Mouse (Mus musculus) stomach, embryonic 16.5 days (tissue): Measurements from ENCODE around the gene Rbms2. TPM values are rescaled to one million over a fixed set of nuclear protein-coding genes. Genes with fewer than 3 reads are reported as not detected.
A peak's percentile ranks its signal among the peaks of the same experiment; 100 is the strongest.
"Not testable (repeated sequence)": the region's sequence is repeated elsewhere in the genome, so short reads cannot be mapped to it uniquely, and the experiment has no call there.

Source experiments
- ATAC-seq: fragments of 200-750 bp; cut with Nextera tagmentation; 2 replicates; pipeline ENCODE4 v1.8.0; 2017; ENCODE audit warnings: moderate number of reproducible peaks, moderate TSS enrichment; ENCODE audit not compliant: insufficient read depth, low FRiP score
- H3K27ac ChIP-seq: fragments of 300-500 bp; sonication (generic); 2 replicates; pipeline ENCODE4 v1.5.1; 2014; ENCODE audit warnings: low read length
- H3K27me3 ChIP-seq: fragments of 300-500 bp; sonication (generic); 2 replicates; pipeline ENCODE4 v1.6.1; 2014; ENCODE audit warnings: low read length, control low read depth, mixed read lengths; ENCODE audit not compliant: control insufficient read depth, insufficient read depth
- H3K36me3 ChIP-seq: fragments of 300-500 bp; sonication (generic); 2 replicates; pipeline ENCODE4 v1.6.1; 2014; ENCODE audit warnings: low read length; ENCODE audit not compliant: control insufficient read depth, insufficient read depth
- H3K4me1 ChIP-seq: fragments of 300-500 bp; sonication (generic); 2 replicates; pipeline ENCODE4 v1.6.1; 2014; ENCODE audit warnings: low read length, control low read depth, mixed read lengths; ENCODE audit not compliant: control insufficient read depth, insufficient read depth
- H3K4me2 ChIP-seq: fragments of 300-500 bp; sonication (generic); 2 replicates; pipeline ENCODE4 v1.6.1; 2014; ENCODE audit warnings: low read depth, low read length, mixed read lengths
- H3K4me3 ChIP-seq: fragments of 300-500 bp; sonication (generic); replicated peaks from 2 replicates; pipeline ENCODE4 v1.5.1; 2014; ENCODE audit warnings: mild to moderate bottlenecking, low read length
- H3K9ac ChIP-seq: fragments of 300-500 bp; sonication (generic); 2 replicates; pipeline ENCODE4 v1.6.1; 2014; ENCODE audit warnings: low read length
- H3K9me3 ChIP-seq: fragments of 300-500 bp; sonication (generic); replicated peaks from 2 replicates; pipeline ENCODE4 v1.6.1; 2016; ENCODE audit warnings: low read length, control low read depth; ENCODE audit not compliant: control insufficient read depth
- WGBS: fragments of 180-500 bp; shearing (Covaris S2); extraction: QIAGEN DNeasy Blood & Tissue Kit; methylation state at CpG from one replicate; pipeline ENCODE4 v1.1.7; 2014; 5-methylcytosine and 5-hydroxymethylcytosine counted together
- polyA plus RNA-seq: library from polyadenylated mRNA; unstranded; fragments of >200 nt; fragmentation: Nextera tagmentation; extraction: Ambion mirVana; gene quantifications from 2 replicates; pipeline ENCODE4 v1.2.1, GENCODE M21; 2015

Rbms2 gene
- polyA plus RNA-seq, 1 experiment from 2014 or later = 30.3 TPM

DNA sequence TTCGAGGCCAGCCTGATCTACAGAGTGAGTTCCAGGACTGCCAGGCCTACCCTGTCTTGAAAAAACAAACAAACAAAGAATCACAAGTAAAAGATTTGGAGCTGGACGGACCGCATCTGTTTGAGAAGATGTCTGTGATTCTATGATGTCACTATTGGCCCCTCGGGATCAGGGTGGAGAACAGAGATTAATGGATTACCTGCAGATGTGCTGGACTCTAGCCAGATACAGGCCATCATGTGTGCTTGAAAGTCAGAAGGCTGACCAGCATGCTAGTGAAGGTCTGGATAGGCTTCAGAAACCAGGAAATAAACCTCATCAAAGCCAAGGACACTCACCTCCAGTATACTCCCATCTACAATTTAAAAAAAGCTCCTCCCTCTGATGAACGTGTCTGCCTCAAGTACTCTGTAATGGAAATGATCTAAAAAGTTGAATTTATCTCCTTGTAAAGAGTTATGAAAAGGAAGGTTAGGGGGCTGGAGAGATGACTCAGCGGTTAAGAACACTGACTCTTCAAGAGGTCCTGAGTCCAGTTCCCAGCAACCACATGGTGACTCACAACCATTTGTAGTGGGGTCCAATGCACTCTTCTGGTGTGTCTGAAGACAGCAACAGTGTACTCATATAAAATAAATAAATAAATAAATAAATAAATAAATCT is 5.3 kb upstream of the Rbms2 start:
- no peak overlapping the region for H3K4me3 ChIP-seq
- no peak overlapping the region for H3K9ac ChIP-seq
- no peaks in the 10 kb centered on the region for H3K9me3 ChIP-seq
- no peaks in the 10 kb centered on the region for H3K27me3 ChIP-seq
- no peak overlapping the region for H3K27ac ChIP-seq
- peak; percentile 24; the same call in 1 of the 2 replicates for ATAC-seq
- 60% methylated on average over 6 of the region's 6 CpGs for WGBS
- H3K36me3 ChIP-seq = no peaks in the 10 kb centered on the region
- no peaks in the 10 kb centered on the region for H3K4me1 ChIP-seq
- H3K4me2 ChIP-seq = no peak overlapping the region

DNA sequence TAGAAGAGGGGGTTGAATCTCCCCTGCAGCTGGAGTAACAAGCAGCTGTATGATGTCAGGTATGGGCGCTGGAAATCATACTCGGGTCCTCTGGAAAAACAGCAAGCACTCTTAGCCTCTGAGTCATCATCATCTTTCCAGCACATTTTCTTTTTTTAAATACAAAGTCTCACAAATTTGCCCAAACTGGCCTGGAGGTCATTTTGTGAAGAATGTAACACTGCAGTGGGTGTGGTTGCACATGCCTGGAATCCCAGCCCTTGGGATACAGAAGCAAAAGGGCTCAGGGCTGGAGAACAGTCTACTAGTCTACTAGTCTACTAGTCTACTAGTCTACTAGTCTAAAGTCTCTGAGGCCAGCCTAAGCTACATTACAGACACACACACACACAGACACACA is 4.2 kb upstream of the Rbms2 start:
- H3K36me3 ChIP-seq = no peaks in the 10 kb centered on the region

DNA sequence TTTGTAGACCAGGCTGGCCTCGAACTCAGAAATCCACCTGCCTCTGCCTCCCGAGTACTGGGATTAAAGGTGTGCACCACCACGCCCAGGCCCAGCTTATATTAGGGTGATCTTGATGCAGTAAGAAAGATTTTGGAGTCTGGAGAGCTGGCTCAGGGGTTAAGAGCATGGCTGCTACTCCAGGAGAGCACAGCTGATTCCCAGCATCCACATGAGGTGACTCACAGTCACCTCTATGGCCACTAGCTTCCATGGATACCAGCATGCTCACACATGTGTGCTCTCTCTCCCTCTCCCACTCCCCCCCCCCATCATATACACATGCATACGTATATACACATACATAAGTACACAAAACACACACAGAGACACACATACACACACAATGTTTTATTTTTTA is 2.8 kb downstream of the Rbms2 start:
- Histone ChIP-seq H3K4me1 (peaks cover 18% of the 10 kb centered on the region), H3K27ac (no peak overlapping the region), H3K9me3 (no peaks in the 10 kb centered on the region), H3K9ac (no peak overlapping the region), H3K4me3 (no peak overlapping the region), H3K36me3 (no peaks in the 10 kb centered on the region), H3K27me3 (no peaks in the 10 kb centered on the region), H3K4me2 (no peak overlapping the region)
- WGBS = 80% methylated on average over 4 of the region's 4 CpGs
- no peak for ATAC-seq

More for the DNA sequence above, 4.2 kb upstream of the Rbms2 start:
- 65% methylated on average over 2 of the region's 2 CpGs for WGBS
- H3K9me3 ChIP-seq = no peaks in the 10 kb centered on the region
- H3K27me3 ChIP-seq = no peaks in the 10 kb centered on the region
- H3K4me3 ChIP-seq = no peak overlapping the region
- H3K4me2 ChIP-seq = no peak overlapping the region
- H3K27ac ChIP-seq = no peak overlapping the region
- H3K9ac ChIP-seq = no peak overlapping the region
- no peak for ATAC-seq
- H3K4me1 ChIP-seq = 0 out of 2 replicates have a peak, but pooled peaks cover 2% of the 10 kb centered on the region

DNA sequence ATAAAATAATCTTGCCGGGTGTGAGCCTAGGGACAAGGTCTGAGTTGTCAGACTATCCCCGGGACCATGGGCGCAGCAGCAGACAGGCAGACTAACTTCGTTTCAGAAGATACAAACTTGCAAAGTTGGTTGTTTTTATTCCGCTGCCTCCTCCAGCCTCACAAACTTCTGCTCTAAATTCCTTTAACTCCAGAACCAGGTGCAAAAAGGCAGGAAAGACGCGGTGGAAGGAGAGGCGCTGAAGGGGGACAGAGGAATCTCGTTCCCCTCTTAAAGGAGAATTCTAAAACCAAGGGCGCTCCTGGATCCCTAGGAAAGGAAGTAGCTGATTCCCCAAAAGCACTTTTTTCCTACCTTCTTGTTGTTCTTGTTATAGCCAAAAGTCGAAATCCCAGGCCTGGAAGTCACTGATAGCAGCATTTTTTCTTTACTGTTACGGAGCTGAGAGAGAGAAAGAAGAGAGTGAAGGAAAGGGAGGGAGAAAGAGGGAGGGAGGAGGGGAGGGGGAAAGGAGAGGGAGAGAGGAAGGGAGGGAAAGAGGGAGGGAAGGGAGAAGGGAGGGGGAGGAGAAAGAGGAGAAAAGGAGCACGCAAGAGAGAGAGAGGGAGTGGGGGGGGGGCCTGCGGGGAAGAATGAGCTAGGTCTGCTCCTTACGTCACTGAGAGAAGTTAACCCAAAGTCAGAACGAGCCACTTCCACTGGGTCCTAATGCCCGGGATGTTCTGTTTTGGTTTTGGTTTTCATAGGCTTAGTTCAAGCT is 3.9 kb downstream of the Rbms2 start:
- Histone ChIP-seq H3K9me3 (no peaks in the 10 kb centered on the region), H3K27ac (peak overlapping the region; percentile 93), H3K4me1 (peaks cover 18% of the 10 kb centered on the region), H3K27me3 (no peaks in the 10 kb centered on the region), H3K4me3 (peak overlapping the region; percentile 65), H3K36me3 (no peaks in the 10 kb centered on the region), H3K9ac (peak overlapping the region; percentile 73), H3K4me2 (peak overlapping the region; percentile 77)
- ATAC-seq = peak; percentile 94
- WGBS = 0% methylated on average over 17 of the region's 17 CpGs

- WGBS = 7% methylated on average over 3 of the region's 3 CpGs
- peak overlapping the region; percentile 77 for H3K4me2 ChIP-seq
- H3K27ac ChIP-seq = peak overlapping the region; percentile 93
- H3K27me3 ChIP-seq = no peaks in the 10 kb centered on the region
- peak overlapping the region; percentile 73 for H3K9ac ChIP-seq
- peak overlapping the region; percentile 65 for H3K4me3 ChIP-seq
- H3K9me3 ChIP-seq = no peaks in the 10 kb centered on the region
- no peak for ATAC-seq
- peaks cover 18% of the 10 kb centered on the region for H3K4me1 ChIP-seq
- H3K36me3 ChIP-seq = no peaks in the 10 kb centered on the region
Measured at GRCm38 (mm10) chr10:128175302-128175701, 4.8 kb downstream of the Rbms2 start.

GRCm38 (mm10) chr10:128171348-128171747 is 8.7 kb downstream of the Rbms2 start:
- H3K4me3 ChIP-seq, H3K27ac ChIP-seq, ATAC-seq, H3K4me2 ChIP-seq, H3K36me3 ChIP-seq, H3K9me3 ChIP-seq, H3K9ac ChIP-seq, H3K27me3 ChIP-seq: not testable (repeated sequence)
- peaks cover 20% of the 10 kb centered on the region for H3K4me1 ChIP-seq
- WGBS = 91% methylated on average over 10 of the region's 10 CpGs

DNA sequence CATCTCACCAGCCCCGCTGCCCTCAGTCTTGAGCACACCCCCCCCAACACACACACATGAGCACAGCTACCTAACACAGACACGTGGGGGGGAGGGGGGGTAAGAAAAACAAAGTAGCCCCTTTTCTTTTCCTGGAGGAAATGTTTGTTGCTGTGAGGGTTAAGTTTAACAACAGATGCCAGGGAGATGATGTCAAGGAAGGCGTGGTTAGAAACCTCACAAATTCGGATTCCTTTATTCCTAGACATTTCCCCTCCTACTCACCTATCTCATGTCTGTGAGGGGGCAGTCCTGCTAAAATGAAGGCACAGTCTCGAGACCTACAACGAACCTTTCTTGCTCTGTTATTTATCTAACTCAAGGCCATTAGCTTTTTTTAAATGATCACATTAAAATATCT is 13.0 kb downstream of the Rbms2 start:
- ATAC-seq = no peak
- H3K9ac ChIP-seq = peak overlapping the region; percentile 24; the same call in 1 of the 2 replicates
- H3K36me3 ChIP-seq = no peaks in the 10 kb centered on the region
- H3K4me2 ChIP-seq = no peak overlapping the region
- H3K9me3 ChIP-seq = no peaks in the 10 kb centered on the region
- peaks cover 7% of the 10 kb centered on the region for H3K4me1 ChIP-seq
- no peaks in the 10 kb centered on the region for H3K27me3 ChIP-seq
- peak overlapping the region; percentile 12; the same call in 1 of the 2 replicates for H3K27ac ChIP-seq
- H3K4me3 ChIP-seq = no peak overlapping the region
- WGBS = 32% methylated on average over 6 of the region's 6 CpGs

GRCm38 (mm10) chr10:128165726-128166125 is 14.4 kb downstream of the Rbms2 start:
- ATAC-seq, H3K9me3 ChIP-seq, H3K27ac ChIP-seq, H3K9ac ChIP-seq, H3K36me3 ChIP-seq, H3K4me1 ChIP-seq, H3K4me3 ChIP-seq, H3K27me3 ChIP-seq, H3K4me2 ChIP-seq: not testable (repeated sequence)
- 66% methylated on average over 2 of the region's 3 CpGs for WGBS

- ATAC-seq = no peak
- Histone ChIP-seq H3K27me3 (no peaks in the 10 kb centered on the region), H3K27ac (no peak overlapping the region), H3K4me3 (no peak overlapping the region), H3K9me3 (no peaks in the 10 kb centered on the region), H3K4me2 (no peak overlapping the region), H3K9ac (no peak overlapping the region), H3K4me1 (peaks cover 21% of the 10 kb centered on the region; the same call in 1 of the 2 replicates), H3K36me3 (no peaks in the 10 kb centered on the region)
- WGBS = 69% methylated on average over 3 of the region's 3 CpGs
Measured at GRCm38 (mm10) chr10:128153978-128154377, 26.1 kb downstream of the Rbms2 start.
